Mouse (Mus musculus) stomach, postnatal 0 days (tissue): ENCODE results near the gene Mical3. TPM values are rescaled to one million over a fixed set of nuclear protein-coding genes. Genes with fewer than 3 reads are reported as not detected.

Source experiments
- ATAC-seq: fragments of 200-750 bp; cut with Nextera tagmentation; 2 replicates; pipeline ENCODE4 v1.8.0; 2017; ENCODE audit not compliant: low FRiP score, low TSS enrichment
- DNase-seq: peaks from one replicate; pipeline ENCODE4 v3.0.0-alpha.2; 2016; ENCODE audit warnings: low spot score
- H3K27ac ChIP-seq: fragments of 300-500 bp; sonication (generic); replicated peaks from 2 replicates; pipeline ENCODE4 v1.5.1; 2014; ENCODE audit warnings: mild to moderate bottlenecking, control low read depth
- H3K27me3 ChIP-seq: fragments of 300-500 bp; sonication (generic); 2 replicates; pipeline ENCODE4 v1.6.1; 2014; ENCODE audit warnings: low read length; ENCODE audit not compliant: control insufficient read depth, insufficient read depth
- H3K36me3 ChIP-seq: fragments of 300-500 bp; sonication (generic); 2 replicates; pipeline ENCODE4 v1.6.1; 2014; ENCODE audit warnings: low read length, mixed read lengths; ENCODE audit not compliant: control insufficient read depth, insufficient read depth
- H3K4me1 ChIP-seq: fragments of 300-500 bp; sonication (generic); replicated peaks from 2 replicates; pipeline ENCODE4 v1.6.1; 2014; ENCODE audit warnings: antibody characterized with exemption; ENCODE audit not compliant: control insufficient read depth, insufficient read depth
- H3K4me2 ChIP-seq: fragments of 300-500 bp; sonication (generic); replicated peaks from 2 replicates; pipeline ENCODE4 v1.6.1; 2014; ENCODE audit warnings: low read depth, mild to moderate bottlenecking, control low read depth, moderate library complexity
- H3K4me3 ChIP-seq: fragments of 300-500 bp; sonication (generic); 2 replicates; pipeline ENCODE4 v1.5.1; 2014; ENCODE audit warnings: low read depth, low read length, control low read depth
- H3K9ac ChIP-seq: fragments of 300-500 bp; sonication (generic); 2 replicates; pipeline ENCODE4 v1.6.1; 2014; ENCODE audit warnings: mild to moderate bottlenecking, low read length, control low read depth, mixed read lengths
- H3K9me3 ChIP-seq: fragments of 300-500 bp; sonication (generic); 2 replicates; pipeline ENCODE4 v1.6.1; 2016; ENCODE audit warnings: low read length; ENCODE audit not compliant: control insufficient read depth
- CTCF ChIP-seq: IDR thresholded peaks from 2 replicates; pipeline ENCODE4 v1.5.1; 2016; ENCODE audit warnings: antibody characterized with exemption, low read depth, mild to moderate bottlenecking, moderate library complexity
- EP300 ChIP-seq: optimal IDR thresholded peaks from 2 replicates; pipeline ENCODE3; 2016; ENCODE audit warnings: antibody characterized with exemption
- WGBS: fragments of 180-500 bp; shearing (Covaris S2); extraction: QIAGEN DNeasy Blood & Tissue Kit; methylation state at CpG from one replicate; pipeline ENCODE4 v1.1.7; 2014; 5-methylcytosine and 5-hydroxymethylcytosine counted together
- polyA plus RNA-seq: library from polyadenylated mRNA; unstranded; fragments of >200 nt; fragmentation: Nextera tagmentation; extraction: Ambion mirVana; gene quantifications from 2 replicates; pipeline ENCODE4 v1.2.1, GENCODE M21; 2015

Gene Mical3
- polyA plus RNA-seq, 1 experiment from 2014 or later = 4.5 TPM

- Histone ChIP-seq H3K36me3 (no peaks in the 10 kb centered on the region), H3K4me3 (no peak overlapping the region), H3K27ac (no peak overlapping the region), H3K9ac (no peak overlapping the region), H3K4me2 (no peak overlapping the region), H3K9me3 (no peaks in the 10 kb centered on the region), H3K27me3 (peaks cover 4% of the 10 kb centered on the region; the same call in 1 of the 2 replicates), H3K4me1 (peaks cover under 1% of the 10 kb centered on the region; the same call in 1 of the 2 replicates)
- ATAC-seq (no peak), DNase-seq (no peak)
- WGBS = 76% methylated on average over 3 of the region's 3 CpGs
- no peak for TF ChIP-seq CTCF
- TF ChIP-seq EP300 = no peak
Observed at GRCm38 (mm10) chr6:121127726-121128125, 3.1 kb downstream of the Mical3 start.

GRCm38 (mm10) chr6:121126202-121126601, 4.6 kb downstream of the Mical3 start:
- DNase-seq (no peak), ATAC-seq (no peak)
- Histone ChIP-seq H3K4me2 (no peak overlapping the region), H3K36me3 (no peaks in the 10 kb centered on the region), H3K27ac (no peak overlapping the region), H3K9me3 (no peaks in the 10 kb centered on the region), H3K4me1 (peaks cover 3% of the 10 kb centered on the region; the same call in 1 of the 2 replicates), H3K4me3 (no peak overlapping the region), H3K9ac (no peak overlapping the region), H3K27me3 (peaks cover 4% of the 10 kb centered on the region; the same call in 1 of the 2 replicates)
- WGBS = 85% methylated on average over 5 of the region's 5 CpGs
- TF ChIP-seq CTCF = no peak
- TF ChIP-seq EP300 = no peak

GRCm38 (mm10) chr6:121122739-121123241, 8.0 kb downstream of the Mical3 start:
- 0 out of 2 replicates have a peak overlapping the region, but pooled peaks have one; percentile 35 for H3K27ac ChIP-seq
- no peak for DNase-seq
- H3K27me3 ChIP-seq = no peaks in the 10 kb centered on the region
- H3K4me3 ChIP-seq = no peak overlapping the region
- H3K4me2 ChIP-seq = no peak overlapping the region
- no peak for TF ChIP-seq CTCF
- TF ChIP-seq EP300 = no peak
- H3K9ac ChIP-seq = no peak overlapping the region
- peak; percentile 75 for ATAC-seq
- 54% methylated on average over 5 of the region's 5 CpGs for WGBS
- H3K4me1 ChIP-seq = peaks cover 3% of the 10 kb centered on the region; the same call in 1 of the 2 replicates
- H3K9me3 ChIP-seq = no peaks in the 10 kb centered on the region
- no peaks in the 10 kb centered on the region for H3K36me3 ChIP-seq

- 34% methylated on average over 7 of the region's 7 CpGs for WGBS
Observed at GRCm38 (mm10) chr6:121120776-121121175, 10.0 kb downstream of the Mical3 start.

GRCm38 (mm10) chr6:121117971-121118755, 12.6 kb downstream of the Mical3 start:
- Histone ChIP-seq H3K4me3 (no peak overlapping the region), H3K27ac (no peak overlapping the region), H3K27me3 (no peaks in the 10 kb centered on the region), H3K36me3 (no peaks in the 10 kb centered on the region), H3K4me2 (no peak overlapping the region), H3K9ac (no peak overlapping the region), H3K4me1 (peaks cover 3% of the 10 kb centered on the region; the same call in 1 of the 2 replicates), H3K9me3 (no peaks in the 10 kb centered on the region)
- ATAC-seq (no peak), DNase-seq (no peak)
- 54% methylated on average over 15 of the region's 15 CpGs for WGBS
- TF ChIP-seq EP300 (no peak), CTCF (no peak)

More at GRCm38 (mm10) chr6:121120776-121121175, 10.0 kb downstream of the Mical3 start:
- Histone ChIP-seq H3K4me1 (peaks cover 3% of the 10 kb centered on the region; the same call in 1 of the 2 replicates), H3K27ac (no peak overlapping the region), H3K4me3 (no peak overlapping the region), H3K9me3 (no peaks in the 10 kb centered on the region), H3K36me3 (no peaks in the 10 kb centered on the region), H3K4me2 (no peak overlapping the region), H3K27me3 (no peaks in the 10 kb centered on the region), H3K9ac (no peak overlapping the region)
- ATAC-seq (no peak), DNase-seq (no peak)
- TF ChIP-seq CTCF = no peak
- TF ChIP-seq EP300 = no peak

GRCm38 (mm10) chr6:121117142-121117541, 13.7 kb downstream of the Mical3 start:
- no peaks in the 10 kb centered on the region for H3K36me3 ChIP-seq
- peak; percentile 53 for TF ChIP-seq CTCF
- TF ChIP-seq EP300 = no peak
- DNase-seq (no peak), ATAC-seq (no peak)
- no peaks in the 10 kb centered on the region for H3K9me3 ChIP-seq
- no peaks in the 10 kb centered on the region for H3K27me3 ChIP-seq
- WGBS = 72% methylated on average over 4 of the region's 4 CpGs
- H3K4me2 ChIP-seq = no peak overlapping the region
- H3K4me3 ChIP-seq = no peak overlapping the region
- no peak overlapping the region for H3K27ac ChIP-seq
- no peak overlapping the region for H3K9ac ChIP-seq
- H3K4me1 ChIP-seq = no peaks in the 10 kb centered on the region
